Mouse (Mus musculus) ES-E14 (cell line): ENCODE results near the gene Spata2l. TPM values are rescaled to one million over a fixed set of nuclear protein-coding genes. Genes with fewer than 3 reads are reported as not detected.
"Not testable (repeated sequence)": the region's sequence is repeated elsewhere in the genome, so short reads cannot be mapped to it uniquely, and the experiment has no call there.

Experiments used
- DNase-seq: peaks from one replicate; pipeline ENCODE4 v3.0.0-alpha.2; 2013; ENCODE audit warnings: low read depth, low spot score
- H3K27ac ChIP-seq: 2 replicates; pipeline ENCODE4 v1.5.1; 2012; ENCODE audit warnings: low read depth, mild to moderate bottlenecking, low read length, moderate library complexity, mixed read lengths; ENCODE audit not compliant: poor library complexity, insufficient read depth, severe bottlenecking
- H3K36me3 ChIP-seq: 2 replicates; pipeline ENCODE4 v1.6.1; 2012; ENCODE audit warnings: mild to moderate bottlenecking, low read length, moderate library complexity, mixed read lengths; ENCODE audit not compliant: control insufficient read depth, poor library complexity, insufficient read depth, severe bottlenecking
- H3K4me1 ChIP-seq, 2 experiments: fragments of 150-350 bp in 1 of 2; sonication (generic) in 1 of 2; 2 replicates each; pipeline ENCODE4 v1.6.1; 2012; ENCODE audit warnings: low read length in 2 of 2, mild to moderate bottlenecking in 1 of 2, mixed read lengths in 1 of 2; ENCODE audit not compliant: control insufficient read depth in 2 of 2, insufficient read depth in 2 of 2, poor library complexity in 1 of 2
- H3K4me3 ChIP-seq, 2 experiments: fragments of 150-350 bp in 1 of 2; sonication (generic) in 1 of 2; 2 replicates each; pipeline ENCODE4 v1.5.1; 2012; ENCODE audit warnings: low read length in 2 of 2, low read depth in 1 of 2, mild to moderate bottlenecking in 1 of 2, mixed read lengths in 1 of 2; ENCODE audit not compliant: insufficient read depth in 1 of 2, poor library complexity in 1 of 2, severe bottlenecking in 1 of 2
- H3K9ac ChIP-seq: 2 replicates; pipeline ENCODE4 v1.6.1; 2012; ENCODE audit warnings: low read depth, mild to moderate bottlenecking, low read length, mixed read lengths; ENCODE audit not compliant: poor library complexity, insufficient read depth, severe bottlenecking
- H3K9me3 ChIP-seq: fragments of 150-350 bp; sonication (generic); 2 replicates; pipeline ENCODE4 v1.6.1; 2012; ENCODE audit warnings: low read depth, mild to moderate bottlenecking, low read length; ENCODE audit not compliant: control insufficient read depth, insufficient read depth
- CHD2 ChIP-seq: IDR thresholded peaks from 2 replicates; pipeline ENCODE4 v1.6.1; 2014; ENCODE audit warnings: mild to moderate bottlenecking, low read depth, low read length, inconsistent platforms
- HCFC1 ChIP-seq: IDR thresholded peaks from 2 replicates; pipeline ENCODE4 v1.6.1; 2012; ENCODE audit warnings: low read length, inconsistent platforms, borderline replicate concordance; ENCODE audit not compliant: insufficient read depth
- MAFK ChIP-seq: IDR thresholded peaks from 2 replicates; pipeline ENCODE4 v1.6.1; 2014; ENCODE audit warnings: mild to moderate bottlenecking, low read depth, low read length, inconsistent platforms; ENCODE audit not compliant: insufficient read depth
- ZC3H11A ChIP-seq: IDR thresholded peaks from 2 replicates; pipeline ENCODE4 v1.6.1; 2012; ENCODE audit warnings: low read depth, mild to moderate bottlenecking, inconsistent platforms, low read length, borderline replicate concordance
- ZNF384 ChIP-seq: IDR thresholded peaks from 2 replicates; pipeline ENCODE4 v1.6.1; 2012; ENCODE audit warnings: low read depth, low read length, inconsistent platforms
- in situ Hi-C, 2 experiments: fragments of 600-800 bp; cut with MboI; formaldehyde crosslinking; loops; one replicate each; pipeline ENCODE4 v1.15.1; 2025; ENCODE audit warnings: low sequenced_read_pairs in 2 of 2, inconsistent platforms in 1 of 2; ENCODE audit not compliant: unreplicated experiment in 2 of 2
- total RNA-seq: library from RNA; depleted of rRNA; stranded (reverse); fragments of 300-350 nt; gene quantifications from 2 replicates; pipeline ENCODE4 v1.2.3, GENCODE M21; 2012

Spata2l gene
- total RNA-seq, 1 experiment, result 1.2 TPM

DNA sequence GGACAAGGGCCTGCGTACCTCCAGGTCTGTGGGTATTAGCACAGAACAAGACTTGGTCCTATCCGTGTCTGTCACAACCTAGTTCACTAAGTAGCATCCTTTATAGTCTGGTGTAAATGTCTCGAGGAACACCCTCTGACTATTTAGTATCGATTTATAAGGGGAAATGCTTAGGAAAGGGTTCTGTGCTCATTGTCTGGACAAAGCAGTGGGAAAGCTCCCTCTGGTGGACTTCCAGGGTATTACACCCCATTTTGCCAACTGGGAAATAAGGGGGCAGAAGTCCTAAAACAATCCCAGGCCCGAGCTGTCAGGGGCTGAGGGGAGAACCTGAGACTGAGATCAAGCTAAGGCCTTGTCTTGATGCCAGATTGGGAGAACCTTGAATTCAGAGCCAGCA is 33.7 kb downstream of the Spata2l start:
- H3K4me1 ChIP-seq, result peaks cover 0 to 2% of the 10 kb centered on the region in 2 experiments; a peak in 1 of 4 replicates
- DNase-seq, result peak; percentile 71
- no peak overlapping the region for H3K9ac ChIP-seq
- H3K36me3 ChIP-seq, result peaks cover 17% of the 10 kb centered on the region
- TF ChIP-seq ZNF384 (no peak), HCFC1 (no peak), MAFK (no peak), CHD2 (no peak), ZC3H11A (peak; percentile 55; the same call in 1 of the 2 replicates)
- in situ Hi-C loops, result no loop called here
- H3K9me3 ChIP-seq, result no peaks in the 10 kb centered on the region
- no peak overlapping the region for H3K27ac ChIP-seq
- no peak overlapping the region for H3K4me3 ChIP-seq

- in situ Hi-C loops, result no loop called here
- Histone ChIP-seq H3K9me3 (no peaks in the 10 kb centered on the region), H3K4me1 (peaks cover 0 to 2% of the 10 kb centered on the region in 2 experiments; a peak in 1 of 4 replicates), H3K4me3 (no peak overlapping the region), H3K27ac (no peak overlapping the region), H3K36me3 (no peaks in the 10 kb centered on the region), H3K9ac (no peak overlapping the region)
- no peak for DNase-seq
- TF ChIP-seq ZNF384 (no peak), HCFC1 (no peak), CHD2 (no peak), ZC3H11A (no peak), MAFK (no peak)
Observed at GRCm38 (mm10) chr8:123199864-123200263, 36.2 kb downstream of the Spata2l start.

- H3K27ac ChIP-seq, H3K4me1 ChIP-seq, H3K36me3 ChIP-seq, in situ Hi-C loops, H3K9ac ChIP-seq, H3K9me3 ChIP-seq: not testable (repeated sequence)
- DNase-seq, result peak; percentile 45
- peak overlapping the region in 1 of 2 experiments; percentile 5; a peak in 1 of 4 replicates for H3K4me3 ChIP-seq
Observed at GRCm38 (mm10) chr8:123197016-123197415, 39.0 kb downstream of the Spata2l start.

DNA sequence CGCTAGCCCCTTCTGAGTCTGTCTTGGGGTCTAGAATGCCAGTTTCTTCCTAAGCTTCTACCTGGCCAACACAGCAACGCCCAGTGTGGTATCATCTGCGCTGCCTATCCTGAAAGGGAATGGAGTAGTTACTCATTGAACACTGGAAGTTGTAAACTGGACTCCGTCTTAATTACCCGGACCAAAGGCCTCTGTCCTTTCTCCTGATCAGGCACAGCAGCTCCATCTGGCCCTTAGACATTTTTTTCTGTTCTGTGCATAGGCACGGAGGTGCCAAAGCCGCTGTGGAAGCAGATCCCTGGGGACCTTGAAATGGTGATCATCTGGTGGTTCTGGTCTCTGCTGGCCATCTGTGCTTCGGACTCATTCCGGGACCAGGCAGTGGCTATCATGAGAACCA is 42.3 kb downstream of the Spata2l start:
- in situ Hi-C loops, result no loop called here

GRCm38 (mm10) chr8:123191908-123192307 is 44.1 kb downstream of the Spata2l start:
- in situ Hi-C loops, result no loop called here
- Histone ChIP-seq H3K9ac (no peak overlapping the region), H3K27ac (peak overlapping the region; percentile 9; the same call in 1 of the 2 replicates), H3K9me3 (no peaks in the 10 kb centered on the region), H3K36me3 (no peaks in the 10 kb centered on the region), H3K4me1 (peaks cover 3 to 14% of the 10 kb centered on the region in 2 experiments; a peak in 3 of 4 replicates), H3K4me3 (peak overlapping the region in 1 of 2 experiments; percentile 2; a peak in 1 of 4 replicates)
- peak; percentile 28 for DNase-seq
- TF ChIP-seq MAFK (no peak), HCFC1 (no peak), CHD2 (no peak), ZC3H11A (no peak), ZNF384 (no peak)

More for the DNA sequence above, 42.3 kb downstream of the Spata2l start:
- no peaks in the 10 kb centered on the region for H3K36me3 ChIP-seq
- DNase-seq, result no peak
- TF ChIP-seq ZNF384 (no peak), ZC3H11A (no peak), CHD2 (no peak), MAFK (no peak), HCFC1 (no peak)
- H3K4me1 ChIP-seq, result peaks cover 3 to 16% of the 10 kb centered on the region in 2 experiments; a peak in 2 of 4 replicates
- no peaks in the 10 kb centered on the region for H3K9me3 ChIP-seq
- H3K4me3 ChIP-seq, result no peak overlapping the region
- no peak overlapping the region for H3K27ac ChIP-seq
- H3K9ac ChIP-seq, result no peak overlapping the region
